Mouse (Mus musculus): ENCODE measurements at regions not wholly inside any gene's neighbourhood (a gene's known extent, or its start where the extent isn't known, plus 50 kb on each side); places are given as distances from the start of the nearest gene placed in this dataset.
A peak's percentile ranks its signal among the peaks of the same experiment; 100 is the strongest.

GRCm38 (mm10) chr6:24350882-24351281 is 164.0 kb downstream of the Iqub start:
- TF ChIP-seq EP300 (IDR thresholded peaks at IDR 0.05; ENCODE audit: insufficient read depth, low read depth, low read length) = no peak
- no peak for TF ChIP-seq POLR2A (IDR thresholded peaks at IDR 0.05; ENCODE audit: insufficient read depth, low read depth, low read length)
- TF ChIP-seq CTCF (IDR thresholded peaks at IDR 0.05) = peak; percentile 82
